10 mouse cellular contexts compared by ENCODE assay signal in the genomic region with DNA sequence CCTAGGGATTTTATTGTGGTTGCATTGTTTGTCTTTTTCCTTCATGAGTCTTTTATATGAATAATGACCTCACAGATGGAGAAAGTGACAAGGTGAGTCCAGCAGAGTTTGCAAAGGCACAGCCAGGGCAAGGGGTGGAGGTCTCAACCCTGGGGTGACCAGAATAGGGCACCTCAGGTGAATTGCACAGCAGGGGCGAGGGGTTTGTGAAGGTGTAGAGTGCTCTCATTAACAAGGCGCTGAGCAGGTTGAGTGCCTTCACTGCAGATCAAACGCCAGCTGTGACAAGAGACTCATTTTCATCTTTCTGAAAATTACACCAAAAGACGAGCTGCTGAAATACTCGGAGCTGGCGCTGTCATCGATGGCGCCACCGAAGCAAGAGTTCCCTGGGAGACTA. TPM values are rescaled to one million over a fixed set of nuclear protein-coding genes. Genes with fewer than 3 reads are reported as not detected.
A peak's percentile ranks its signal among the peaks of the same experiment; 100 is the strongest.
DNase-seq lines count a peak whose midpoint lies in the region; ATAC-seq and TF ChIP-seq lines count a peak whose summit lies in the region.
"Had no signal": no experiment of that assay in that cellular context is flagged by ENCODE, and none has a peak within 500 bp of the region (broad histone marks: within the 10 kb centered on the region; RNA-seq: fewer than 3 reads in every experiment).

No protein-coding gene starts in this region.

- H3K4me1 ChIP-seq in heart, embryonic 12.5 days (replicated peaks), result peaks cover 5% of the 10 kb centered on the region
- H3K4me1 ChIP-seq in ES-Bruce4 (ENCODE audit: control insufficient read depth, insufficient read depth, low read length), result peaks cover 3% of the 10 kb centered on the region
- peaks cover 17% of the 10 kb centered on the region for H3K4me1 ChIP-seq in forebrain, embryonic 13.5 days
- peaks cover 9% of the 10 kb centered on the region for H3K4me1 ChIP-seq in limb, embryonic 15.5 days

- TF ChIP-seq CTCF in ES-Bruce4 (IDR thresholded peaks at IDR 0.05; ENCODE audit: low read depth, low read length), result no peak

- H3K9me3 ChIP-seq in heart, embryonic 12.5 days (replicated peaks), result no peaks in the 10 kb centered on the region
- H3K9me3 ChIP-seq in ES-Bruce4 (replicated peaks; ENCODE audit: control insufficient read depth, insufficient read depth, low read length, poor library complexity, severe bottlenecking), result no peaks in the 10 kb centered on the region
- no peaks in the 10 kb centered on the region for H3K9me3 ChIP-seq in forebrain, embryonic 13.5 days (replicated peaks)
- no peaks in the 10 kb centered on the region for H3K9me3 ChIP-seq in limb, embryonic 15.5 days

- 14% methylated on average over 9 of the region's 9 CpGs for WGBS in heart, embryonic 12.5 days
- 22% methylated on average over 9 of the region's 9 CpGs for WGBS in forebrain, embryonic 13.5 days
- WGBS in limb, embryonic 15.5 days, result 13% methylated on average over 9 of the region's 9 CpGs

- no peak for ATAC-seq in heart, embryonic 12.5 days (ENCODE audit: insufficient number of reproducible peaks, low FRiP score)
- no peak for ATAC-seq in forebrain, embryonic 13.5 days
- ATAC-seq in limb, embryonic 15.5 days (ENCODE audit: insufficient number of reproducible peaks, low FRiP score, low TSS enrichment, low read depth), result no peak

- TF ChIP-seq EP300 in ES-Bruce4 (IDR thresholded peaks at IDR 0.05; ENCODE audit: insufficient read depth, low read depth, low read length), result no peak

- H3K4me2 ChIP-seq in heart, embryonic 12.5 days, result peak overlapping the region; percentile 98
- H3K4me2 ChIP-seq in forebrain, embryonic 13.5 days, result peak overlapping the region; percentile 92
- H3K4me2 ChIP-seq in limb, embryonic 15.5 days, result peak overlapping the region; percentile 97

- peaks cover 85% of the 10 kb centered on the region for H3K27me3 ChIP-seq in heart, embryonic 12.5 days (replicated peaks)
- H3K27me3 ChIP-seq in ES-Bruce4 (ENCODE audit: control insufficient read depth, insufficient read depth, low read length, poor library complexity, severe bottlenecking), result no peaks in the 10 kb centered on the region
- peaks cover 98% of the 10 kb centered on the region for H3K27me3 ChIP-seq in forebrain, embryonic 13.5 days
- H3K27me3 ChIP-seq in limb, embryonic 15.5 days, result peaks cover 82% of the 10 kb centered on the region
- H3K27me3 ChIP-seq: CH12.LX had no signal

- no peaks in the 10 kb centered on the region for H3K36me3 ChIP-seq in heart, embryonic 12.5 days
- H3K36me3 ChIP-seq in ES-Bruce4 (ENCODE audit: control insufficient read depth, insufficient read depth, low read length, poor library complexity, severe bottlenecking), result no peaks in the 10 kb centered on the region
- H3K36me3 ChIP-seq in forebrain, embryonic 13.5 days (ENCODE audit: poor library complexity, severe bottlenecking), result no peaks in the 10 kb centered on the region
- no peaks in the 10 kb centered on the region for H3K36me3 ChIP-seq in limb, embryonic 15.5 days

- TF ChIP-seq POLR2A in ES-Bruce4 (IDR thresholded peaks at IDR 0.05; ENCODE audit: insufficient read depth, low read length), result no peak

- H3K4me3 ChIP-seq in heart, embryonic 12.5 days, result peak overlapping the region; percentile 77; the same call in 1 of the 2 replicates
- H3K4me3 ChIP-seq in ES-Bruce4 (ENCODE audit: low read depth, low read length), result peak overlapping the region; percentile 89
- peak overlapping the region; percentile 56 for H3K4me3 ChIP-seq in forebrain, embryonic 13.5 days
- H3K4me3 ChIP-seq in limb, embryonic 15.5 days, result peak overlapping the region; percentile 59

- no peak overlapping the region for H3K27ac ChIP-seq in heart, embryonic 12.5 days (ENCODE audit: poor library complexity, severe bottlenecking)
- no peak overlapping the region for H3K27ac ChIP-seq in ES-Bruce4 (ENCODE audit: insufficient read depth, low read length)
- H3K27ac ChIP-seq in forebrain, embryonic 13.5 days, result no peak overlapping the region
- no peak overlapping the region for H3K27ac ChIP-seq in limb, embryonic 15.5 days

- no peak overlapping the region for H3K9ac ChIP-seq in heart, embryonic 12.5 days
- 0 out of 2 replicates have a peak overlapping the region, but pooled peaks have one; percentile 27 for H3K9ac ChIP-seq in ES-Bruce4 (ENCODE audit: low read depth, poor library complexity, severe bottlenecking)
- no peak overlapping the region for H3K9ac ChIP-seq in forebrain, embryonic 13.5 days
- no peak overlapping the region for H3K9ac ChIP-seq in limb, embryonic 15.5 days
- H3K9ac ChIP-seq: liver, postnatal 0 days had no signal

- DNase-seq in heart, adult 8-10 months (ENCODE audit: low spot score), result no peak
- no peak for DNase-seq in ovary, adult 18-20 months (ENCODE audit: low spot score)
- DNase-seq in kidney, adult 8-10 months, result no peak
- DNase-seq in embryo, embryonic 9.5 days (ENCODE audit: extremely low spot score), result no peak
- DNase-seq: liver, postnatal 0 days had no signal

RNA-seq across cellular contexts. Expression of gene Gbx2, which starts 36.6 kb away (rescaled TPM):
- polyA plus RNA-seq in heart, embryonic 12.5 days (2016; fragmentation: Nextera tagmentation; extraction: Ambion mirVana), result 0.18 TPM in 1 of 2 replicates, not detected in the other
- under 1 TPM in 1 of 4 experiments, not detected in 3; 0.22 TPM for total RNA-seq in heart, adult 8-10 months (2022)
- 5.7 and 7.1 TPM in 2 replicates for polyA plus RNA-seq in ES-Bruce4 (2011; ENCODE audit: insufficient read depth, insufficient read length, low read depth, missing spikeins)
- 18.7 and 29.4 TPM in 2 replicates for polyA plus RNA-seq in forebrain, embryonic 13.5 days (2015; fragmentation: Nextera tagmentation; extraction: Ambion mirVana)
- 0.14 and 0.34 TPM in 2 replicates for polyA plus RNA-seq in limb, embryonic 15.5 days (2015; fragmentation: Nextera tagmentation; extraction: Ambion mirVana)
- total RNA-seq: CH12.LX had no signal

RNA-seq across cellular contexts. Expression of gene Asb18, which starts 46.9 kb away (rescaled TPM):
- 1.0 and 1.1 TPM in 2 replicates for polyA plus RNA-seq in heart, embryonic 12.5 days (2016; fragmentation: Nextera tagmentation; extraction: Ambion mirVana)
- 10 to 100 TPM; 16.3 to 27.3 (median 23.7) TPM for total RNA-seq in heart, adult 8-10 months (2022)
- not detected in 2 replicates for polyA plus RNA-seq in ES-Bruce4 (2011; ENCODE audit: insufficient read depth, insufficient read length, low read depth, missing spikeins)
- polyA plus RNA-seq in forebrain, embryonic 13.5 days (2015; fragmentation: Nextera tagmentation; extraction: Ambion mirVana), result 0.14 and 0.19 TPM in 2 replicates
- 0.12 and 0.34 TPM in 2 replicates for polyA plus RNA-seq in limb, embryonic 15.5 days (2015; fragmentation: Nextera tagmentation; extraction: Ambion mirVana)
- total RNA-seq: CH12.LX had no signal
- polyA plus RNA-seq: liver, postnatal 0 days had no signal
